Mouse (Mus musculus) liver, adult 2 months (tissue): Measurements from ENCODE around the gene Srd5a2. TPM values are rescaled to one million over a fixed set of nuclear protein-coding genes. Genes with fewer than 3 reads are reported as not detected.

ENCODE experiments used
- DNase-seq: peaks from one replicate; pipeline ENCODE4 v3.0.0-alpha.2; 2011; ENCODE audit warnings: low read depth, low spot score; ENCODE audit errors: extremely low read depth
- H3K27ac ChIP-seq: fragments of 200-500 bp; replicated peaks from 2 replicates; pipeline ENCODE4 v1.5.1; 2012; ENCODE audit warnings: low read depth, mild to moderate bottlenecking, control low read depth, inconsistent platforms, low read length; ENCODE audit not compliant: insufficient read depth
- H3K27me3 ChIP-seq: fragments of 200-500 bp; 2 replicates; pipeline ENCODE4 v1.6.1; 2012; ENCODE audit warnings: mild to moderate bottlenecking, moderate library complexity, low read length, inconsistent platforms; ENCODE audit not compliant: control insufficient read depth, insufficient read depth
- H3K36me3 ChIP-seq: fragments of 200-500 bp; 2 replicates; pipeline ENCODE4 v1.6.1; 2012; ENCODE audit warnings: low read length, inconsistent platforms; ENCODE audit not compliant: control insufficient read depth, insufficient read depth
- H3K4me1 ChIP-seq: fragments of 200-500 bp; 2 replicates; pipeline ENCODE4 v1.6.1; 2011; ENCODE audit warnings: low read length; ENCODE audit not compliant: control insufficient read depth, insufficient read depth
- H3K4me3 ChIP-seq: fragments of 200-500 bp; 2 replicates; pipeline ENCODE4 v1.5.1; 2011; ENCODE audit warnings: low read depth, mild to moderate bottlenecking, control low read depth, low read length, moderate library complexity; ENCODE audit not compliant: insufficient read depth
- H3K79me2 ChIP-seq: fragments of 200-500 bp; 2 replicates; pipeline ENCODE4 v1.6.1; 2012; ENCODE audit warnings: inconsistent platforms, mild to moderate bottlenecking, low read length, moderate library complexity; ENCODE audit not compliant: control insufficient read depth, insufficient read depth
- H3K9ac ChIP-seq: fragments of 200-500 bp; 2 replicates; pipeline ENCODE4 v1.6.1; 2012; ENCODE audit warnings: low read depth, mild to moderate bottlenecking, control low read depth, inconsistent platforms, low read length
- CTCF ChIP-seq: fragments of 200-500 bp; IDR thresholded peaks from 2 replicates; pipeline ENCODE4 v1.5.1; 2011; ENCODE audit warnings: low read depth, low read length, control low read depth
- POLR2A ChIP-seq: fragments of 200-500 bp; IDR thresholded peaks from 2 replicates; pipeline ENCODE4 v1.6.1; 2011; ENCODE audit warnings: low read length, control low read depth; ENCODE audit not compliant: insufficient read depth; ENCODE audit errors: extremely low read depth
- WGBS: fragments of 180-500 bp; shearing (Covaris S2); methylation state at CpG from one replicate; pipeline ENCODE4 v1.1.7; 2018; 5-methylcytosine and 5-hydroxymethylcytosine counted together
- polyA plus RNA-seq: library from polyadenylated mRNA; depleted of rRNA; stranded (reverse); fragments of >200 nt; gene quantifications from 2 replicates; pipeline ENCODE4 v1.2.3, GENCODE M21; 2012; rRNA removed
- total RNA-seq: library from RNA; depleted of rRNA; stranded (reverse); fragments of >200 nt; gene quantifications from 2 replicates; pipeline ENCODE4 v1.2.3, GENCODE M21; 2014; rRNA removed

Srd5a2 gene
- total and polyA plus RNA-seq, 2 experiments: 0.60 to 1.8 TPM

- Histone ChIP-seq H3K9ac (no peak overlapping the region), H3K27me3 (no peaks in the 10 kb centered on the region), H3K79me2 (no peaks in the 10 kb centered on the region), H3K27ac (no peak overlapping the region), H3K4me1 (0 out of 2 replicates have a peak, but pooled peaks cover under 1% of the 10 kb centered on the region), H3K4me3 (no peak overlapping the region), H3K36me3 (no peaks in the 10 kb centered on the region)
- no peak for DNase-seq
- no peak for TF ChIP-seq POLR2A
- no peak for TF ChIP-seq CTCF
Measured at GRCm38 (mm10) chr17:73976066-73976465, 71.7 kb downstream of the Srd5a2 start.

GRCm38 (mm10) chr17:73972648-73973047, 75.1 kb downstream of the Srd5a2 start:
- Histone ChIP-seq H3K27ac (no peak overlapping the region), H3K36me3 (no peaks in the 10 kb centered on the region), H3K27me3 (no peaks in the 10 kb centered on the region), H3K4me1 (peaks cover 3% of the 10 kb centered on the region; the same call in 1 of the 2 replicates), H3K4me3 (no peak overlapping the region), H3K9ac (no peak overlapping the region), H3K79me2 (no peaks in the 10 kb centered on the region)
- TF ChIP-seq POLR2A: no peak
- TF ChIP-seq CTCF: no peak
- 90% methylated on average over 11 of the region's 11 CpGs for WGBS
- no peak for DNase-seq

DNA sequence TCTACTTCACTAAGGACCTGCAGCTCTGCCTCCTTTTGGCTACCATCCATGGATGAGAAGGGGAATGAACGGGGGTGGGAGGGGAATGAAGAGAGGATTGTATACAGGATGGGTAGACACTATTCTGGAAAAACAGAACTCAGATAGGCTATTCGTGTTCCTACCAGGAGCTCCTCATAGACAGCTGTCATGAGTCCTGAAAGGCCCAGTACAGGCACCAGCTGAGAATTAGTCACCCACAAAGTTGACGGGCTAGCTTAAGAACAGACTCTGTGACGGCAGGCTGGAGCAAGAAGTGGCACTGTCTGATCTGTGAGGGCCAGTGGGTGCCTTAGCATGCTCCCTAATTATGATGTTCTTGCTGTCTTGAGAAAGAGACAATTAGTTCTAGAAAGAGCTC, 76.4 kb downstream of the Srd5a2 start:
- WGBS: 78% methylated on average over 4 of the region's 4 CpGs

DNA sequence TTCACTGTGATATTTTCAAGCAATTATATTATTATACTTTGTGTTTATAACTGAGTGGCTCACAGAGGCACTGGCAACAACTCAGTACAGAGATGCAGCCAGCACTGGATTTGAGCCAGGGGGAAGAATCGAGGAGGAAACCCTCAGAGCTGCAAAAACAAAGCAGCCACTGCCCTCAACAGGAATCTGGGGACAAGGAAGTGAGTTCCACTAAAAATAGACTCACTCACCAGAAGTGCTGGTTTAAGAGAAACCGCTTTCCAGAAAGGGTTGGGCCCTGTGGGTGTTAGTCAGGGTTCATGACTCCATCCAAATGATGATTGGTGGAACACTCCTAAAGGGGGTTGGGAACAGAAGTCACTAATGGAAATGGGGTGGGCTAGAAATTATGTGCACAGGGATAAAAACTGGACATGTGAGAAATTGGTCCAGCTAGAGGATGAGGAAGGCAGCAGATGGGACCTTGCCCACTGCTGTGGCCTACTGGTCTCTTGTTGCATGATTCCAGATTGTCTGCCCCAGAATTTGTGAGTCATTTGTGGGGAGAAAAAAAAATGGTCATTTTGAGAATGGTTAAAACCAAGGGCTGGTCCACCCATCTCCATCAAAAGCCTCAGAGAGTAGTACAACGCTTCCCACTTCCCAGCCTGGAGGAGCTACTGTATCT, 77.2 kb downstream of the Srd5a2 start:
- Histone ChIP-seq H3K79me2 (no peaks in the 10 kb centered on the region), H3K36me3 (no peaks in the 10 kb centered on the region), H3K9ac (no peak overlapping the region), H3K27ac (peak overlapping the region; percentile 70), H3K27me3 (no peaks in the 10 kb centered on the region), H3K4me3 (no peak overlapping the region), H3K4me1 (peaks cover 3% of the 10 kb centered on the region; the same call in 1 of the 2 replicates)
- peak; percentile 54 for DNase-seq
- WGBS: 59% methylated on average over 3 of the region's 3 CpGs
- TF ChIP-seq POLR2A (no peak), CTCF (no peak; the same call in 1 of the 2 replicates)

More for the DNA sequence above, 76.4 kb downstream of the Srd5a2 start:
- no peaks in the 10 kb centered on the region for H3K36me3 ChIP-seq
- no peak for DNase-seq
- TF ChIP-seq CTCF: no peak
- TF ChIP-seq POLR2A: no peak
- H3K27me3 ChIP-seq: no peaks in the 10 kb centered on the region
- H3K4me1 ChIP-seq: peaks cover 3% of the 10 kb centered on the region; the same call in 1 of the 2 replicates
- H3K9ac ChIP-seq: no peak overlapping the region
- no peaks in the 10 kb centered on the region for H3K79me2 ChIP-seq
- H3K4me3 ChIP-seq: no peak overlapping the region
- H3K27ac ChIP-seq: no peak overlapping the region

Other genes starting within 250 kb of the Srd5a2 start
- gene Ehd3, start 243.8 kb downstream of the Srd5a2 start, total RNA-seq: 37.5 and 40.6 TPM in 2 replicates
- gene Ehd3, start 243.8 kb downstream of the Srd5a2 start, polyA plus RNA-seq: 26.0 and 30.6 TPM in 2 replicates
- 115 and 122 TPM in 2 replicates for gene Xdh, start 97.7 kb downstream of the Srd5a2 start, total RNA-seq
- 71.1 and 85.8 TPM in 2 replicates for gene Xdh, start 97.7 kb downstream of the Srd5a2 start, polyA plus RNA-seq
- 31.8 and 36.6 TPM in 2 replicates for gene Memo1, start 247.6 kb upstream of the Srd5a2 start, total RNA-seq
- 34.5 and 36.0 TPM in 2 replicates for gene Memo1, start 247.6 kb upstream of the Srd5a2 start, polyA plus RNA-seq